ENCODE assay signal across 8 mouse cellular contexts in genomic region chr1:57377376-57378341, GRCm38 (mm10). TPM values are rescaled to one million over a fixed set of nuclear protein-coding genes. Genes with fewer than 3 reads are reported as not detected.
A peak's percentile ranks its signal among the peaks of the same experiment; 100 is the strongest.
DNase-seq lines count a peak whose midpoint lies in the region; ATAC-seq lines count a peak whose summit lies in the region.

1700066M21Rik (plus strand) TSS chr1:57377620.

- DNase-seq in CD4-positive helper T cell, adult 2 months (ENCODE audit: low read depth, low spot score): peak; percentile 88
- peak; percentile 80 for DNase-seq in brain, embryonic 18.5 days (ENCODE audit: low read depth, low spot score)
- peak; percentile 97 for DNase-seq in kidney, postnatal 14 days
- peak; percentile 93 for DNase-seq in liver, embryonic 13.5 days
- peak; percentile 98 for DNase-seq in neural tube, embryonic 10.5 days (ENCODE audit: extremely low spot score, low spot score)

- peaks cover 0 to 15% of the 10 kb centered on the region in 2 experiments; a peak in 2 of 4 replicates for H3K4me1 ChIP-seq in heart, embryonic 14.5 days (ENCODE audit: control insufficient read depth in 2 of 2, insufficient read depth in 2 of 2, low read length in 2 of 2)
- peaks cover 21% of the 10 kb centered on the region for H3K4me1 ChIP-seq in liver, embryonic 13.5 days (replicated peaks)
- H3K4me1 ChIP-seq in stomach, embryonic 16.5 days (ENCODE audit: control insufficient read depth, insufficient read depth, low read length): peaks cover 9% of the 10 kb centered on the region; the same call in 1 of the 2 replicates

- no peaks in the 10 kb centered on the region for H3K9me3 ChIP-seq in heart, embryonic 14.5 days (ENCODE audit: control insufficient read depth, low read length)
- H3K9me3 ChIP-seq in liver, embryonic 13.5 days (replicated peaks): no peaks in the 10 kb centered on the region
- no peaks in the 10 kb centered on the region for H3K9me3 ChIP-seq in stomach, embryonic 16.5 days (replicated peaks; ENCODE audit: control insufficient read depth, low read length)

- peak within 1 kb of the TSS; percentile 62 to 78 for H3K27ac ChIP-seq in heart, embryonic 14.5 days (replicated peaks in 1 of 2; ENCODE audit: control insufficient read depth in 1 of 2, insufficient read depth in 1 of 2, low read depth in 2 of 2, low read length in 2 of 2)
- H3K27ac ChIP-seq in liver, embryonic 13.5 days: peak within 1 kb of the TSS; percentile 77
- peak within 1 kb of the TSS; percentile 67 for H3K27ac ChIP-seq in stomach, embryonic 16.5 days (ENCODE audit: low read length)

- under 1% methylated on average over 80 of the region's 81 CpGs for WGBS in heart, embryonic 14.5 days
- under 1% methylated on average over 74 of the region's 81 CpGs for WGBS in liver, embryonic 13.5 days (ENCODE audit: insufficient replicate concordance)
- WGBS in stomach, embryonic 16.5 days: under 1% methylated on average over 81 of the region's 81 CpGs

- H3K4me2 ChIP-seq in heart, embryonic 14.5 days (ENCODE audit: low read length): peak within 1 kb of the TSS; percentile 93
- peak within 1 kb of the TSS; percentile 94 for H3K4me2 ChIP-seq in liver, embryonic 13.5 days
- H3K4me2 ChIP-seq in stomach, embryonic 16.5 days (ENCODE audit: low read depth, low read length): peak within 1 kb of the TSS; percentile 95

- no peaks in the 10 kb centered on the region for H3K36me3 ChIP-seq in heart, embryonic 14.5 days (ENCODE audit: control insufficient read depth, insufficient read depth, low read length)
- H3K36me3 ChIP-seq in liver, embryonic 13.5 days: no peaks in the 10 kb centered on the region; the same call in 1 of the 2 replicates
- H3K36me3 ChIP-seq in stomach, embryonic 16.5 days (ENCODE audit: control insufficient read depth, insufficient read depth, low read length): no peaks in the 10 kb centered on the region

- H3K27me3 ChIP-seq in heart, embryonic 14.5 days (ENCODE audit: control insufficient read depth, insufficient read depth, low read length): no peaks in the 10 kb centered on the region
- H3K27me3 ChIP-seq in liver, embryonic 13.5 days: no peaks in the 10 kb centered on the region
- no peaks in the 10 kb centered on the region for H3K27me3 ChIP-seq in stomach, embryonic 16.5 days (ENCODE audit: control insufficient read depth, insufficient read depth, low read length)

- peak; percentile 99 for ATAC-seq in erythroid progenitor cell, adult 5-6 weeks (replicated peaks; ENCODE audit: low FRiP score, poor library complexity, severe bottlenecking)
- peak; percentile 97 for ATAC-seq in heart, embryonic 14.5 days (ENCODE audit: insufficient number of reproducible peaks, insufficient read depth, low FRiP score, low read depth)
- peak; percentile 96 for ATAC-seq in liver, embryonic 13.5 days (ENCODE audit: low read depth)
- ATAC-seq in stomach, embryonic 16.5 days (ENCODE audit: insufficient read depth, low FRiP score): peak; percentile 96

- peak within 1 kb of the TSS; percentile 82 to 94 for H3K4me3 ChIP-seq in heart, embryonic 14.5 days (ENCODE audit: control insufficient read depth in 1 of 2, insufficient read depth in 1 of 2, low read depth in 1 of 2, low read length in 2 of 2)
- peak within 1 kb of the TSS; percentile 98 for H3K4me3 ChIP-seq in liver, embryonic 13.5 days (replicated peaks)
- H3K4me3 ChIP-seq in stomach, embryonic 16.5 days (replicated peaks; ENCODE audit: low read length): peak within 1 kb of the TSS; percentile 81

- H3K9ac ChIP-seq in heart, embryonic 14.5 days (ENCODE audit: low read length): peak within 1 kb of the TSS; percentile 93
- H3K9ac ChIP-seq in liver, embryonic 13.5 days: peak within 1 kb of the TSS; percentile 98
- peak within 1 kb of the TSS; percentile 96 for H3K9ac ChIP-seq in stomach, embryonic 16.5 days (ENCODE audit: low read length)

RNA-seq across cellular contexts. Expression of gene 1700066M21Rik, which starts in this region (rescaled TPM):
- total RNA-seq in erythroid progenitor cell, adult 5-6 weeks (2015; ENCODE audit: low replicate concordance): 14.7 and 20.2 TPM in 2 replicates
- 12.6 and 16.7 TPM in 2 replicates for total RNA-seq in erythroid progenitor cell, adult 5-6 weeks (2017; ENCODE audit: low replicate concordance)
- 7.5 and 8.7 TPM in 2 replicates for polyA plus RNA-seq in heart, embryonic 14.5 days (2014; fragmentation: Nextera tagmentation; extraction: Ambion mirVana)
- polyA plus RNA-seq in liver, embryonic 13.5 days (2015; fragmentation: Nextera tagmentation; extraction: Ambion mirVana): 8.9 and 11.6 TPM in 2 replicates
- polyA plus RNA-seq in stomach, embryonic 16.5 days (2015; fragmentation: Nextera tagmentation; extraction: Ambion mirVana): 11.5 and 14.8 TPM in 2 replicates

Comparison
In these comparisons a context has a peak if more than half of its experiments do, and no peak if none do; other contexts are left out.
1. Peak in every context shown above with its lines: DNase-seq, ATAC-seq, H3K4me3 ChIP-seq and H3K27ac ChIP-seq.